Mouse (Mus musculus): ENCODE results near the gene Myh10.

DNA sequence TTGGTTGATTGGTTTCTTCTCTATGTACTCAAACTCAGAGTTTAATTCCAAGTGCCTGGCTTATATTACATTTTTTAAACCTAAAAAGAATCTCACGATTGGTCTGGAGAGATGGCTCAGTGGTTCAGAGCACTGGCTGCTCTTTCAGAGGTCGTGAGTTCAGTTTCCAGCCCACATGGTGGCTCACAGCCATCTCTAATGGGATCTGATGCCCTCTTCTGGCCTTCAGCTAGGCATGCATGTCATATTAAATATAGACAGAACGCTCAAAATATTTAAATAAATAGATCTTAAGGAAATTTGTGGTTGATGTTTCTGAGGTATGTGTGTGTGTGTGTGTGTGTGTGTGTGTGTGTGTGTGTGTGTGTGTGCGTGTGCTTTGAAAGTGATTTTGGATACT is 113.8 kb downstream of the Myh10 start:
- TF ChIP-seq CTCF (IDR thresholded peaks at IDR 0.05; ENCODE audit: borderline replicate concordance, insufficient read depth, low read depth, low read length) (peak; percentile 58; the same call in 1 of the 2 replicates), POLR2A (IDR thresholded peaks at IDR 0.05; ENCODE audit: borderline replicate concordance, insufficient read depth, low read length) (no peak)

Measured in cerebellum, adult 2 months (tissue).